Mouse (Mus musculus): ENCODE data around the gene Gm10972.

DNA sequence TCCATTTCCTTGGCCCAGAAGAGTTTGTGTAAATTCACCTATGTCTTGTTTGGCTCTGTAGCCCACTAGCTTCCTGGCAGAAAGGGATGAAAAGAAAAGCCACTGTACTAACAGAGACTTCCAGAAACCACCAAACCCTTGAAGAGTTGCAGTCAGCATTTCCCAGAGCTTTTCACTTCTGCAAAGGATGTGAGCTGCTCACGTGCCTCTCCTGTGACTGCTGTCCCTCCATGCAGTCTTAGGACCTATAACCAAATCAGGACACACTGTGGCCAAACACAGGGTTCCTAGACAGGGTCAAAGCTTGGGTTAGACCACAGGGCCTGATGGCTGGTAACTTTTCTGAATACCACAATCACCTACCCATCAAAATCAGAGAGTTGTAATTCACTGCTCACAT is 30.6 kb upstream of the Gm10972 start:
- TF ChIP-seq CTCF (IDR thresholded peaks at IDR 0.05) (no peak), POLR2A (IDR thresholded peaks at IDR 0.05; ENCODE audit: insufficient read depth, low read depth, low read length) (no peak)
